Mouse (Mus musculus): Measurements from ENCODE around the gene Olfr171. TPM values are rescaled to one million over a fixed set of nuclear protein-coding genes. Genes with fewer than 3 reads are reported as not detected.
"Not testable (repeated sequence)": the region's sequence is repeated elsewhere in the genome, so short reads cannot be mapped to it uniquely, and the experiment has no call there.

Gene Olfr171
- total RNA-seq (2022): not detected

- no peak for DNase-seq (ENCODE audit: low spot score in 2 of 2)
These were observed at the start of gene Olfr171 for GRCm38 (mm10) chr16:19629816-19630215. TSS of gene Olfr171 (minus strand) at chr16:19629916.

GRCm38 (mm10) chr16:19670768-19671357 lies 41.1 kb upstream of the Olfr171 start:
- DNase-seq (ENCODE audit: low spot score in 2 of 2): no peak

- DNase-seq (ENCODE audit: low spot score in 2 of 2): no peak
These were observed 36.6 kb upstream of the Olfr171 start for GRCm38 (mm10) chr16:19666312-19666711.

GRCm38 (mm10) chr16:19611782-19612181 lies 17.9 kb downstream of the Olfr171 start, which contains the start of gene Olfr170:
TSS of gene Olfr170 (minus strand) at chr16:19611882.
- not testable (repeated sequence) for DNase-seq (ENCODE audit: low spot score in 2 of 2)

GRCm38 (mm10) chr16:19603166-19603565 lies 26.6 kb downstream of the Olfr171 start:
- no peak for DNase-seq (ENCODE audit: low spot score in 2 of 2)

Other genes starting within 250 kb of the Olfr171 start
- not detected for gene Olfr165, start 206.8 kb downstream of the Olfr171 start, total RNA-seq (2022)
- not detected for gene Olfr166, start 146.2 kb downstream of the Olfr171 start, total RNA-seq (2022)
- not detected for gene Olfr167, start 107.7 kb downstream of the Olfr171 start, total RNA-seq (2022)
- not detected for gene Olfr168, start 94.4 kb downstream of the Olfr171 start, total RNA-seq (2022)
- gene Olfr169, start 58.1 kb downstream of the Olfr171 start, total RNA-seq (2022): not detected
- not detected for gene Olfr170, start 18.0 kb downstream of the Olfr171 start, total RNA-seq (2022)
- gene Lamp3, start 76.5 kb upstream of the Olfr171 start, total RNA-seq (2022): under 1 TPM in 1 of 4 experiments, not detected in 3; 0.16 TPM
- gene B3gnt5, start 130.3 kb upstream of the Olfr171 start, total RNA-seq (2022): 1 to 10 TPM in 1 of 4 experiments, under 1 TPM in 3; 0.37 to 1.5 (median 0.71) TPM

Measured in left cerebral cortex, adult 8-10 months (tissue).